Mouse (Mus musculus): Measurements from ENCODE around the gene Gmpr.
A peak's percentile ranks its signal among the peaks of the same experiment; 100 is the strongest.

Gmpr gene

GRCm38 (mm10) chr13:45502791-45503190 lies 4.5 kb upstream of the Gmpr start:
- no peak for DNase-seq (ENCODE audit: low spot score in 2 of 2)

GRCm38 (mm10) chr13:45505546-45505945 lies 1.7 kb upstream of the Gmpr start:
- no peak for DNase-seq (ENCODE audit: low spot score in 2 of 2)

- DNase-seq (ENCODE audit: low spot score in 2 of 2), result peak; percentile 41 to 67
Measured at GRCm38 (mm10) chr13:45508495-45508894, 1.3 kb downstream of the Gmpr start.

- no peak for DNase-seq (ENCODE audit: low spot score in 2 of 2)
Measured at GRCm38 (mm10) chr13:45509366-45509765, 2.1 kb downstream of the Gmpr start.

- DNase-seq (ENCODE audit: low spot score in 2 of 2), result no peak
Measured at GRCm38 (mm10) chr13:45511706-45512435, 4.6 kb downstream of the Gmpr start.

- no peak for DNase-seq (ENCODE audit: low spot score in 2 of 2)
Measured at GRCm38 (mm10) chr13:45512531-45512930, 5.3 kb downstream of the Gmpr start.

GRCm38 (mm10) chr13:45513009-45513984 lies 6.1 kb downstream of the Gmpr start:
- no peak for DNase-seq (ENCODE audit: low spot score in 2 of 2)

- DNase-seq (ENCODE audit: low spot score in 2 of 2), result no peak
Measured at GRCm38 (mm10) chr13:45514115-45514514, 6.9 kb downstream of the Gmpr start.

GRCm38 (mm10) chr13:45514832-45515422 lies 7.7 kb downstream of the Gmpr start:
- no peak for DNase-seq (ENCODE audit: low spot score in 2 of 2)

- no peak for DNase-seq (ENCODE audit: low spot score in 2 of 2)
Measured at GRCm38 (mm10) chr13:45516501-45517393, 9.5 kb downstream of the Gmpr start.

GRCm38 (mm10) chr13:45524305-45524704 lies 17.1 kb downstream of the Gmpr start:
- DNase-seq (ENCODE audit: low spot score in 2 of 2), result no peak

- no peak for DNase-seq (ENCODE audit: low spot score in 2 of 2)
Measured at GRCm38 (mm10) chr13:45524791-45525435, 17.7 kb downstream of the Gmpr start.

- no peak for DNase-seq (ENCODE audit: low spot score in 2 of 2)
Measured at GRCm38 (mm10) chr13:45526230-45526629, 19.0 kb downstream of the Gmpr start.

GRCm38 (mm10) chr13:45527232-45527964 lies 20.2 kb downstream of the Gmpr start:
- DNase-seq (ENCODE audit: low spot score in 2 of 2), result peak; percentile 65 to 71

- DNase-seq (ENCODE audit: low spot score in 2 of 2), result no peak
Measured at GRCm38 (mm10) chr13:45528787-45529186, 21.5 kb downstream of the Gmpr start.

- no peak for DNase-seq (ENCODE audit: low spot score in 2 of 2)
Measured at GRCm38 (mm10) chr13:45530754-45531153, 23.5 kb downstream of the Gmpr start.

GRCm38 (mm10) chr13:45535731-45536453 lies 28.6 kb downstream of the Gmpr start:
- no peak for DNase-seq (ENCODE audit: low spot score in 2 of 2)

- no peak for DNase-seq (ENCODE audit: low spot score in 2 of 2)
Measured at GRCm38 (mm10) chr13:45537110-45537509, 29.9 kb downstream of the Gmpr start.

- DNase-seq (ENCODE audit: low spot score in 2 of 2), result no peak
Measured at GRCm38 (mm10) chr13:45538091-45538490, 30.8 kb downstream of the Gmpr start.

Measured in spleen, postnatal 10 days (tissue).